Mouse (Mus musculus) lung, embryonic 14.5 days (tissue): ENCODE measurements at regions not wholly inside any gene's neighbourhood (a gene's known extent, or its start where the extent isn't known, plus 50 kb on each side); places are given as distances from the start of the nearest gene placed in this dataset.

Experiments used
- ATAC-seq: fragments of 200-750 bp; cut with Nextera tagmentation; 2 replicates; pipeline ENCODE4 v1.8.0; 2017; ENCODE audit warnings: mild to moderate bottlenecking, moderate TSS enrichment, moderate library complexity; ENCODE audit not compliant: insufficient read depth
- DNase-seq: peaks from one replicate; pipeline ENCODE4 v3.0.0-alpha.2; 2015
- H3K27ac ChIP-seq: fragments of 300-500 bp; sonication (generic); 2 replicates; pipeline ENCODE4 v1.5.1; 2014; ENCODE audit warnings: low read depth, mild to moderate bottlenecking, moderate library complexity
- H3K27me3 ChIP-seq: fragments of 300-500 bp; sonication (generic); 2 replicates; pipeline ENCODE4 v1.6.1; 2014; ENCODE audit warnings: low read length, control low read depth; ENCODE audit not compliant: insufficient read depth
- H3K36me3 ChIP-seq: fragments of 300-500 bp; sonication (generic); 2 replicates; pipeline ENCODE4 v1.6.1; 2014; ENCODE audit warnings: control low read depth; ENCODE audit not compliant: insufficient read depth
- H3K4me1 ChIP-seq: fragments of 300-500 bp; sonication (generic); 2 replicates; pipeline ENCODE4 v1.6.1; 2014; ENCODE audit warnings: antibody characterized with exemption, control low read depth; ENCODE audit not compliant: insufficient read depth
- H3K4me2 ChIP-seq: fragments of 300-500 bp; sonication (generic); 2 replicates; pipeline ENCODE4 v1.6.1; 2014; ENCODE audit warnings: mild to moderate bottlenecking
- H3K4me3 ChIP-seq: fragments of 300-500 bp; sonication (generic); 2 replicates; pipeline ENCODE4 v1.5.1; 2014; ENCODE audit warnings: low read depth, low read length
- H3K9ac ChIP-seq: fragments of 300-500 bp; sonication (generic); 2 replicates; pipeline ENCODE4 v1.6.1; 2014
- H3K9me3 ChIP-seq: fragments of 300-500 bp; sonication (generic); 2 replicates; pipeline ENCODE4 v1.6.1; 2016; ENCODE audit warnings: low read depth, low read length, control low read depth
- CTCF ChIP-seq: IDR thresholded peaks from 2 replicates; pipeline ENCODE4 v1.5.1; 2016; ENCODE audit warnings: antibody characterized with exemption, low read depth
- WGBS: fragments of 180-500 bp; shearing (Covaris S2); extraction: QIAGEN DNeasy Blood & Tissue Kit; methylation state at CpG from one replicate; pipeline ENCODE4 v1.1.7; 2014; 5-methylcytosine and 5-hydroxymethylcytosine counted together

DNA sequence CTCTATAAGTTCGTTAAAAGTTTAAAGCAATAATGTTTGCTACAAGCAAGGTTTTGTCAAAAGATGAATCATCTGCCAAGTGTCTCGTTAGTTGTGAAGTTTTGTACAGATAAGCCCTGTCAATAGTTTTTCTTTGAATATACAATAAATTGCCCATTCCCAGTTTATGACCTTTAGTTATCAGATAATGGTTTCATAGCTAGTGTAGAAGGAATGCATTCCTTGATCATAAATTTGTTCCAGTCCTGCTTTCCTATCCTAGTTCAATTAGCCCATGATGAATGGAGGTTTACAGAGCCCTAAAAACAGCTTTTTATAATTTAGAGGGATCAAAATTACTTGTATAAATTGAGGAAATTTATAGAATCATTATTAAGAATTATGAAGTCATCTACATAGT, 62.5 kb upstream of the Lrch2 start:
- Histone ChIP-seq H3K27me3 (no peaks in the 10 kb centered on the region), H3K9me3 (no peaks in the 10 kb centered on the region), H3K4me1 (no peaks in the 10 kb centered on the region), H3K27ac (no peak overlapping the region), H3K9ac (no peak overlapping the region), H3K36me3 (no peaks in the 10 kb centered on the region), H3K4me2 (no peak overlapping the region), H3K4me3 (no peak overlapping the region)
- DNase-seq (no peak), ATAC-seq (no peak)
- TF ChIP-seq CTCF = no peak
- WGBS = 50% methylated on average over 2 of the region's 2 CpGs

DNA sequence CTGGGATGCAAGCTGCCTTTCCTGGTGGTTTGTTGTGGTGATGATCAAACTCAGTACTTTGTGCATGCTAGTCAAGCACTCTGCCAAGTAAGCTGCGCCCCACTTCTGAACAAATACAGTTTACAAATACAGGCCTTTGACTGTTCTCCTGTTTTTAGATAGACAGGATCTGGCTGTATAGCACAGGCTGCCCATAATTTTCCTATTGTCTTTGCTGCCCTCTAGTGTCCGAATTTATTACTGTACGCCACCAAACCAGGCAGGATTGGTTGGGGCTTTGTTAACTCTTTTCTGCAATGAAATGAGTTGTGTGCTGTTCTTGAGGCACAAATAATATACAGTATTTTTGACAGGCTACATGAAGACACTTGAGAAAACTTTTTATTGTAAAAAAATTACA, 54.8 kb upstream of the Lrch2 start:
- no peak overlapping the region for H3K27ac ChIP-seq
- H3K9ac ChIP-seq = no peak overlapping the region
- no peak overlapping the region for H3K4me3 ChIP-seq
- no peak overlapping the region for H3K4me2 ChIP-seq
- peak; percentile 66; the same call in 1 of the 2 replicates for ATAC-seq
- no peaks in the 10 kb centered on the region for H3K9me3 ChIP-seq
- H3K4me1 ChIP-seq = no peaks in the 10 kb centered on the region
- peak; percentile 77 for DNase-seq
- no peaks in the 10 kb centered on the region for H3K27me3 ChIP-seq
- TF ChIP-seq CTCF = peak; percentile 68
- no peaks in the 10 kb centered on the region for H3K36me3 ChIP-seq
- 17% methylated on average over 3 of the region's 3 CpGs for WGBS
